Mouse (Mus musculus) neural tube, embryonic 10.5 days (tissue): ENCODE data around the gene Dhcr24.

Source experiments
- DNase-seq: peaks from one replicate; pipeline ENCODE4 v3.0.0-alpha.2; 2017; ENCODE audit warnings: low spot score; ENCODE audit errors: extremely low spot score

The Dhcr24 gene

DNA sequence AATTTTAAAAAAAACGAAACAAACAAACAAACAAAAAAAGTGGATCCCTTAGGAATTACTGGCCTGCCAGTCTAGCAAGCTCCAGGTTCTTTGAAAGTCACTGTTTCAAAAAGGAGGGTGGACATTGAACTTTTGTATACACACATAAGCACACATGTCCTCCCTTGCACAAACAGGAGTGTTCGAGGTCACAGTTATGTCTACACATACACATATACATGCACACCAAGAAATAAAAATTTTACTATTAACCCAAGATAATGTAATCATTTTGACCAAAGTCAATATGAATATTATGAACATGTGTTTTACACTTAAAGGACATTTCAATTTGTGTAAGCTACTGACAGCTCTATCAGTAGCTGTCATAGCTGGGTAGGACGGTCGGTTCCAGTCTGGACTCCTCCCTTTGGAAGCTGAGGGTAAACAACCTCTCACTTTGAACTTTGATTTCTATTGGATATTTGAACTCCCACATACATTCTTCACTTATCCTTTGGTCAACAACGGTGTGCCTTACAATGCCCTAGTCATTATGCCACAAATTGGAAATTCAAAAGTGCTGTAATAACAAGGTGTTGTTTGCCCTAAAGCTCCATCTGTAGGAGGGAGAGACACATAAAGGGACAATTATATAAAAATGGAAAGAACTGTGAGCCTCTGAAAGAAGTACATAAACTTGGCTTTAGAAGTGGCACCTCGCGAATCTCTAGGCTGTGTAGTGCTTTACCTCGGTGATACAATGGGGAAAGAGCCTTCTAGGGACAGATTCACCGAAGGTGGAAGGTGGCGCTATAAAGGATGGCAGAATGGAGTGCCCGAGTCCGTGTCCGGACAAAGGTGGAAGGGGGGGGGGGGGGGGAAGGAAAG, 1.3 kb upstream of the Dhcr24 start:
- DNase-seq = no peak

DNA sequence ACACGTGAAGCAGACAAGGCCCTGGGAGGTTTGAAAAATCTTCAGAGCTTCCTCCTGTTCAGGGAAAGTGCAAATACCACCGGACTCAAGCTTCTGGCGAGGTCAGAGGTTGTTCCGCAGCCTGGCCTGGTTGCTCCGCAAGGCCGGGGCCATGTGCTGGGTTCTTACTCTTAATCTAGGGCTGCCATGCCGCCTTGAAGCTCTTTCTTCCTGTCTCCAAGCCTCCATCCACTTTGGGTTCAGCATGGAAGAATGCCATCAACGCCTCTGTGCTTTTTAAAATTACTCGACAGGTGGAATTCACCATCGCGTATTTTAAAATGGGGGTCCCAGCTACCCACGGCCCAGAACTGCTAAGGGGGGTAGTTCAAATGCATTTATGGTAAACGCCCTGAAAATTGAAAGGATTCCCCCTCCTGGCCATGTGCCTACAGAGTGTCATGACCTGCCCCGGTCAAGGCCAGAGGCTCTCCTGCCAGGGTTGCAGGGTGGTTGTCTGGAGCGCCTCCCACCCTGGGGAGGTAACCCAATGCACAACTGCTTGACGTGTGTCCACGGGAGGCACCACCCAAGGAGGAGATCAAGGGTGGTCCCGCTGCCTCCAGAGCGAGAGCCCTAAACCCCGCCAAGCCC, 509 bp upstream of the Dhcr24 start:
- no peak for DNase-seq

DNA sequence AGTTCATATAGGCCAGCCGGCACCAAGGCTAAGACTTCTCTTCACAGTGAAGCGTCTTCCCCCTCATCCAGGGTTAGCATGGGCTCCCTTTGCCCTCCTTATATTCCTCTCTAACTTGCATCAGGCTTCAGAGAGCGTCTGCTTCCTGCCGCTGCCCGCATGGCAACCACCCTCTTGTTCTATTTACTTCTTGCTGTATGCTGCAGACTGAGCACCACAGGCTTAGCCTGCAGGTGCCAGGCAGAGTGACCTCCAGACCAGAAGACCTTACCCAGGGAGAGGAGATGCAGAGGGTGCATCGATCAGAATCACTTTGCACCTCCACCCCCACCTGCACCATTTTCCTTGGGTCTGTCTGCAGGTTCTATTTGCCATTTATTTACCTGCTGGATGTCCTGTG, 1.2 kb downstream of the Dhcr24 start:
- DNase-seq = no peak

DNA sequence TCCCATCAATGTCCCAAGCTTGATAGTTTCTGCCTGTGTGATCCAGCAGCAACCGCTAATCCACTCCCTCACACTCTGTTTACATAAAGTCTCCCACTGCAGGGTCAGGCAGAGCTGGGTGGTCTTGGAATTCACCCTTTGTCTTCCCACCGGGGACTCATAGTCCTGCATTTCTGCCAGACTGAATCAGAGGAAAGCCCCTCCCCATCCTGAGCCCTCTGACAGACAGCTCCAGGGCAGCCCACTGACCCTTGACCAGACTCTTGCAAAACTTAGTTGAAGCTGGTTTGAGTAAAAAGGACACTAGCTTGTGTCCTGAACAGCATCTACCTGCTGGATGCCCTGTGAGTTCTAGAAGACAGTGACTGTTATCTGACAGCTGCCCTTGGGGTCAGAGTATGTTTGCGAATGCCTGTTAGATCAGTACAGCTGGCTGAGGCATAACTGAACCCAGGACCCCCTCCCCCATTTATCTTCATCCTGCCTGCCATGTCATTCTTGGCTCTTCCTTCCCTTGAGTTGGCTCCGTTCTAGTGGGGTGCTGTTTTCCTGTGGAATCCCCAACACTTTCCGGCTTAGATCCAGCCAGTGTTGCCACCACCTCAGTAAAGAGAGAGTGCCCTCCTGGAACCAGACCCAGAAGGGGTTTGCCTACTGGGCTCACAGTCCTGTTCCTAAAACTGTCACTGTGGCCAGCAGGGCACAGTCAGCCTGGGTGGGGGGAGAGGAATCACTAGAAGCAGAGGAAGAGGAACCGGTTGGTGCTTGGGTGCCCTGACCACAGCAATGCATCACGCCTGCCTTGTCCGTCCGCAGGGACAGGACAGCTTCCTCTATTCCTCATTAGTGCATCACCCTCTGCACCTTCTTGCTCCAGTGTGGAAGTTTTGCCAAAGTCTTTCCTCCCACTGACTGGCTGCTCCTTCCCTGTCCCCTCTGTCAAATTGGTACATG, 2.3 kb downstream of the Dhcr24 start:
- no peak for DNase-seq

GRCm38 (mm10) chr4:106564161-106564560, 3.3 kb downstream of the Dhcr24 start:
- DNase-seq = no peak

DNA sequence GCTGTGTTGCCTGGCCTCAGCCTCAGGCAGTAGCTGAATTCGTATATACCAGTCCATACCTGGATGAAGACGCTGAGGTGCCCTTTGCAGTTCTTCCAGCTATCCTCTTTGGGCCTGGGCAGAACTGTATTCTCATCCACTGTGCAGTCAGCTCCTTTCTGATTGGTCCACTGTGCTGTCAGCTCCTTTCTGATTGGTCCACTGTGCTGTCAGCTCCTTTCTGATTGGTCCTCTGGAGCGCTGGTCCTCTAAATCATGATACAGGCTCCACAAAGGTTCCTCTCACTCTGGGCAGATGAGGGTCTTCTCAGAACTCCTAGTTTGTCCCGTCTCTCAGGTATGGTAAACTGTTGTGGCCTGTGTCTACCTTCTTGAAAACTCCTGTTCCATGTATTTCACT, 8.8 kb downstream of the Dhcr24 start:
- DNase-seq = no peak

DNA sequence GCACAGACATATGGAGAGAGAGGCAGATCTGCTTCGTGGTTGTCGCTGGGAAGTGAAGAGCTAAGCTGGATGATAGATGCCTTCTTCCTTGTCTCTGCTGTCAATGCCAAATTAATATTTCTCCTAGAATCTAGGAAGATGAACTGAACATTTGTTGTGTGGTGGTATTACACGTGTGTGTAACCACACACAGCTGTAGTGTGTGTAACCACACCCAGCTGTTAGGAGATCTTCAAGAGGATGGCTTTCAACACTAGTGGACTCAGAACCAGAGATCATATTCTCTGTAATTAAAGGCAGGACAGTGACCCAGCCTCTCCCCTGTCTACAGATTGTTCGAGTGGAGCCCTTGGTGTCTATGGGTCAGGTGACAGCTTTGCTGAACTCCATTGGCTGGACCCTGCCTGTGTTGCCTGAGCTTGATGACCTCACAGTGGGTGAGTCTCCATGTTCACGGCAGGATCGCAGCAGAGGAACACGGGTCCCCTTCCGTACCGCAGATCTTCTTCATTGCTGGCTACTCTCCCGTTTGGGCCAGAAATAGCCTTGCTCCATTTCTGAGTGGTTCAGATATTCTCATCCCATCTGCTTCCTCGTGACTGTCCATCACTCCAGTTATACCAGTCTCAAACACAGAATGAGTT, 10.4 kb downstream of the Dhcr24 start:
- no peak for DNase-seq

GRCm38 (mm10) chr4:106575022-106575421, 14.2 kb downstream of the Dhcr24 start:
- no peak for DNase-seq

- no peak for DNase-seq
Observed at GRCm38 (mm10) chr4:106577511-106577910, 16.7 kb downstream of the Dhcr24 start.

DNA sequence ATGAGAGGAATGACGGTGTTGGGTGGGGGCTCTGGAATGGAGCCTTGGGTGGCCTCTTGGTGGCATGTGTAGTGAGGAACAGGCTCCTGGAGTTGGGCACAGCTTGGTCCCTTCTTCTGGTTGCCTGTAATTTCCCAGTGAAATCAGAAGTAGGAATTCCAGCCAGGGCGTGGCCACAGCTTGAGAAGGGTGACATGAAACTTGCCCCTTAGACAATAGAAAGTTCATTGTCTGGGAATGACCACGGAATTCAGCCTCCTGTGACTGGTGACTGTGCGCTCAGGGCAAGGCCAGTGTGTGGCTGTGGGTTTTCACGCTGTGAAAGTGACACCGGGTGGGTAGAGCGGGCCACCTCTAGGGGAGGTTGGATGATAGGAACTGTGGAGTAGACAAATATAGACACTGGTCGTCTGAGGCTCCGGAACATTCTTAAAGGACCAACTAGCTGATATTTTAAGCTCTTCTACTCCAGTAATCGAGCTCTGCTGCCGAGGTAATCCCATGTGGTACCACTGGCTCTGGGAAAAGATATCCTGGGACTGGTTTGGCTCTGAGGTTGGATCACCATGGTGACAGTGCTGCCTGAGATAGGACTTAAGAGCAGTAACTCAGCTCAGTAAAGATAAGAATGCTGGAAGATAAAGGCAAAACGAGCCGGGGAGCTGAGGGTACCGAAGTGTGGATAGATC, 20.5 kb downstream of the Dhcr24 start:
- no peak for DNase-seq

- DNase-seq = no peak
Observed at GRCm38 (mm10) chr4:106581865-106582204, 21.0 kb downstream of the Dhcr24 start.

- no peak for DNase-seq
Observed at GRCm38 (mm10) chr4:106582428-106583153, 21.8 kb downstream of the Dhcr24 start.

- no peak for DNase-seq
Observed at GRCm38 (mm10) chr4:106584665-106585064, 23.8 kb downstream of the Dhcr24 start.

DNA sequence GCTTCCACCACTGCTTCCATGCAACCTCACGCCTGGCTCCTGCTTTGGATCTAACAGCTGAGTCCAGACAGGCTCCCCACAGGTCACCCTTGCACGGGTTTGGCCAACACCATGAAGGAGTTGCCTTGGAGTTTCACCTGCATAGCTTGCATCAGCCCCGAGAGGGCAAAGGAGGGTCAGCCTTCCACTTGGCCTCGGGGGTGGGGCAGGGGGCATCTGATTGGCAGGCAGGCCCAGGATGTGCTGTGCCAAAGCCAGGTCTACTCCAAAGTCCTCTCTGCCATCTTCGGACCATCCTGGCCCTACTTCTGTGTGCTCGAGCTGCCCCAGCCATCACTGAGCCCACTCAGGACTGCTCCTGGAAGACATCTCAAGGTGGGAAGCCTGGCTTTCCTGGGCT, 26.2 kb downstream of the Dhcr24 start:
- no peak for DNase-seq

- DNase-seq = no peak
Observed at GRCm38 (mm10) chr4:106590142-106590541, 29.3 kb downstream of the Dhcr24 start.

DNA sequence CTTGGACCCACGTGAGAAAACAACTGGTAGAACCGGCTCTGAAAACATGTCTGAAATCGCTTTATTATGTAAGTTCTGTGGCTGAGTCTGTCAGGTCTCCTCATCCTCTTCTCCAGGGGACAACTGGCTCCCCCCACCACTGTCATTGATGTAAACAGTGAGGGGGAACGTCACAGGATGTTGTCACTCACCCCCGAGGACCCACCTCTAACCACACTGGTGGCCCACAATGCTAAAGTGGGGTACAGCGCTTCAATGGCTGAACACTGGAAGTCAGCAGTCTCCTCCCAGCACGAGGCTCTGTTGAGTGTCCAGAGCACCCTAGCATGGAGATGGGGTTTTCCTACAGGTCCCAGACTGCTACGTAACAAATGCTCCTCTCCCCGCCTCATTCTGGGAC, 30.0 kb downstream of the Dhcr24 start:
- no peak for DNase-seq

DNA sequence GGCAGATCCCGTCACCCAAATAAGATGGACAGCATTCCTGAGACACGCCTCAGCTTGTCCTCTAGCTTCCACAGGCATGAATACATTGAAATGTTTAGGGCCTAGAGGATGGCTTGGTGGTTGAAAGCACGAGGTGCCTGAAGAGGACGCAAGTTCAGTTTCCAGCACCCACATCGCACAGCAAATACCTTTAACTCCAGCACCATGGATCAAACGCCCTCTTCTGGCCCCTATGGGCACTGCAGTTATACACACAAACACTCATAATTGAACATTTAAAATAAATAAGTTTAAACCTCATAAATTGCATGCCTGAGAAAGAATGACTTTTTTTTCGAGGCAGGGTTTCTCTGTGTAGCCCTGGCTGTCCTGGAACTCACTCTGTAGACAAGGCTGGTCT, 32.8 kb downstream of the Dhcr24 start:
- DNase-seq = no peak

GRCm38 (mm10) chr4:106596200-106596599, 35.4 kb downstream of the Dhcr24 start:
- no peak for DNase-seq

DNA sequence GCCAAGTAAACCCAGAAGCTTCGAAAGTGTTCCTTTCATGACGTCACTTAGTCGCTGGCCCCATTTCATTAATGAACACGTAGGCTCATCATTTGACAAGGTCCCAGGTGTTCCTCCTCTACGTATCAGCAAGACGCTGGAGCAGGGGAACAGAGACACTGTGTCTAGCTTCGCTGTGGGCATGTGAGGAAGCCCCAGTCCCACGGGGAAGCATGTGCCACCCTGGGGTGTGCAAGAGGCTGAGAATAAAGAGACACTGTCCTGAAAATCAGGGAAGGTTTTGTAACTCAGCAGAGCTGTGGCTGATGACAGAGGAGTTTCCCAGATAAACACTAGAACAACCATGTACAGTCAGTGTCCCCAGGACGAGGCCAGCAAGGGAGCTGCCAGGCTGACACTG, 36.2 kb downstream of the Dhcr24 start:
- DNase-seq = no peak

DNA sequence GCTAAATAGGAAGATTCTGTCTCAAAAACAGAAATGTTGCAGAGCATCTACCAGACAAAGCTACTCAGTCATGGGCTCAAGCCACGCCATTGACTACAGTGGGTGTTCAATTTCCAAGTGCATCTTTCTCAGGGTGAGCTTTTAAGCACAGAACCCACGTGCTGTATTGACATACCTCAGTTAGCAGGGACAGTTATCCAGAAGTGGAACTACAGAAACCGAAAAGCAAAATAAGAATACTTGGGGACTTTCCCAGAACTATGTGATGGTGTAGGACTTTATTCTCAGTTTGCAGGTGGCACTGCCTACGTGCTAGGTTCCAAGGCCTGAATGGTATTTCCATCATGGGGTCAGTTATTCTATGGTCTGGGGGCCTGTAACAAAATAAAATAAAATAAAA, 36.9 kb downstream of the Dhcr24 start:
- DNase-seq = no peak
